Mouse (Mus musculus): Measurements from ENCODE around the gene Slc28a2. TPM values are rescaled to one million over a fixed set of nuclear protein-coding genes. Genes with fewer than 3 reads are reported as not detected.
A peak's percentile ranks its signal among the peaks of the same experiment; 100 is the strongest.
"Not testable (repeated sequence)": the region's sequence is repeated elsewhere in the genome, so short reads cannot be mapped to it uniquely, and the experiment has no call there.

The Slc28a2 gene
- total RNA-seq, 2 experiments from 2014 or later = 19.7 to 26.3 TPM

DNA sequence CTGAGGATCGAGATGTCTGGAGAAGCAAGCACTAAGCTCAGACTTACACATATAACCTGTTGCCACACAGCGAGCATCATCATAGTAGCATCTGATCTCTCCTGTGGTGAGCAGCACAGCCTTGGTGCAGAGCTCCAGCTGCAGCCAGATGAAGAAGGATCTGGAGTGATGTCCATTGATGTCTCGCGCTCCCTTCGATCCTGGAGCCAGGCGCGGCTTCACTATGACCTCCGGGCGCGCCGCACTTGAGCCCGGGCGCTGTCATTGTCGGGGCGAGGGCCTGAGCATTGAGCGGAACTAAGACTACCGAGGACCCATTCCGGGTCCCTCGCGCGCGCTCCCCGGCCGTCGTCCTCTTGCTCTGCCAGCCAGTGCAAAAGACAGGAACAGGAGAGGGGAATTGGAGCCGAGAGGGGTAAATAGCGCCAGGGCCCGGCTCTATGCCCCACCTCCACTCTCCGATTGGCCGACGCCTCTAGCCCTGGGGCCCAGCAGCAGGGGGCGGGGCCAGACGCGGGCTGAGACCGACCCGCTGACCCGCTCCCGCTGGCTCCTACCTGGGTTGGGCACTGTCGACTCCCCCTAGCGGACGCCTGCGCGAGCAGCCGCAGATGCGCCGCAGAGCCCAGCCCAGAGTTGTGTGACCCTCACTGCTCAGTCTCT, 41.2 kb downstream of the Slc28a2 start:
- peak; percentile 92 to 97 for DNase-seq

- DNase-seq = no peak
Measured at GRCm38 (mm10) chr2:122469221-122469620, 42.9 kb downstream of the Slc28a2 start.

DNA sequence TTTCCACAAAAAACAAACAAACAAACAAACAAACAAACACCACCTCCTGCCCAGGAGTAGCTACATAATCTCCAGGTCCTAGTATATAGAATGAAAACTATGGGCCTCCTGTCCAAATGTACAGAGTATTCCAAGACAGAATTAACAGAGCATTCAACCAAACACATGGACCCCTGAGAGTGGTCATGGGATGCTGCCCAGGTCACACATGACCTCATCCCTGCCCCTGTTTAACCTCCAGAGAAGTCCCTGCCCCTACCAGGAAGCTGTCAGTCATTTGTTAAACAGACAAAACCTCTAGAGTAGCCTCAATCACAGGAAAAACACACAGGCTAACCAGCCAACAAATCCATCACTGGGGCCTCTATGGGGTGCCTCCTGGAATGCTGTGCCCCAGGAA, 50.3 kb downstream of the Slc28a2 start:
- no peak for DNase-seq

GRCm38 (mm10) chr2:122483787-122484186, 57.5 kb downstream of the Slc28a2 start:
- not testable (repeated sequence) for DNase-seq

DNA sequence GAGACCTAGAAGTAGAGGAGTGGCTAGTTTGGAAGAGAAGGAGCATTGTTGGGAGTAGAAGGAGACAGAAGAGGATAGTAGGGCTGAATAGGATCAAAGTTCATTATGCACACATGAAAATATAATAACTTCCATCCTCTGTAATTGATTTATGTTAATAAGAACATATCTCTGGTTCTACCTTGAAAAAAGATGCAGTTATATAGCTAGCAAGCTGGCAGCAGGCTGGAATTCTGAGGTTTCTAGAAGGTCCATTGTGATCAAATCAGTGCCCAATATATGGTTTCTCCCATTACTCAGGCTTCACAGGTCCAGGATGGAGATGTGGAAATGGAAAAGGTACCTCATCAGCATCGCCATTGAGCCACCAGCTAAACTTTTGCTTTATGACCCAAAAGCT, 58.4 kb downstream of the Slc28a2 start, which contains the start of gene Gm14085:
TSS of gene Gm14085 (plus strand) at position 301 of the 400 bp plus-strand sequence.
- DNase-seq = no peak

DNA sequence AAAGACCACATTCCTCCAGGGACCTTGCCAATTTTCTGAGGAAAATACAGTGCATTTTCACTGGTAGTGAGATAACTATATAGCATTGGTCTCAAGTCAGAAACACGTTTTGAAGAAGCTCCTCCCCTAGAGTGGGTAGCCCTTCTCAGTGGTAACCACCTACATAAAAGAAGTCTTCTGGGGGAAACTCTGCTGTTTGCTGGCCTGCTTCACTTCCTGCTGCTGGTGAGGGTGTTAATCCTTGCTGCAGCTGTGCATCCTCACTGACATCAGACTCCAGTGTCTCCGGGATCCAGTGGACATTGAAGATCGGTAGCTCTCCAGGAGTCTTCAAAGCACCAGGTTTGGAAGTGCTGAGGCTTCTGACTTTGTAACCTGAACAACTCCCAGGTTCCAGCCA, 59.4 kb downstream of the Slc28a2 start:
- not testable (repeated sequence) for DNase-seq

DNA sequence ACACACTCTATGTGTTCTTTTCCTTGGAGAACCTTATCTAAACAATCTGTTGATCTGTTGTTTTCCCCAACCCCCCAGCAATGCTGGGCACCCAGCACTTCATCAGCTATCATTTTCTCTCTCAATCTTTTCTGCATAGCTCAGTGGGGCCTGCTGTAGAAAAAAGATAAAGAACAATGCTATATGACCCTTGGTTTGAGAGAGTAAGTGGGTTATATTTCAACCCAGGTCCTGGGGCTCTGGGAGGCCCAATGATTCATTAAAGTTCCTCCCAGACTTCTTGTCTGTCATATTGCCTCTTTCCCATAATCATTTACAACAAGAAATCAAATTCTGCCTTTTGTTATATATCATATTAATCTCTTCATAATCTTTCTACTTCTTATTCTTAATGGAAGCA, 59.8 kb downstream of the Slc28a2 start:
- not testable (repeated sequence) for DNase-seq

DNA sequence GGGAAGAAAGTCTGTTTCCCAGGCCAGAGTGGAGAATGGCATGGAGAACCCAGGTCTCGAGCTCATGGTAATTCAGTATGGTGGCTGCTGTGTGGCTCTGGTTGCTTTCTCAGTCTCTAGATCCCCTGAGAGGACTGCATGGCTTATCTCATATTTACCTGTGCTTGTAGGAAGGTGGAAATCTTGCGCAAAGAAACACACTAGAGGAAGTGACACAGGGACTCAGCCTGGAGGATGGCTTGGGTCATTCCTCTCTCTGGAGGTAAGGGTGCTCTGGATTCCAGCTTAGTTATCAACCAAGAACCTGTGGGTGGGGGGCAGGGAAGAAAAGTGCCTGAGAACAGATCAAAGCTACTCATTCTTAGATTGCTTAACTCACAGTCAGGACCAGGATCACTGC, 60.4 kb downstream of the Slc28a2 start:
- DNase-seq = no peak

Other genes with a start within 250 kb of the Slc28a2 start
- gene Patl2, start 240.3 kb upstream of the Slc28a2 start, total RNA-seq (2021) = not detected
- not detected for gene Terb2, start 240.2 kb upstream of the Slc28a2 start, total RNA-seq (2021)
- gene Sord, start 191.7 kb upstream of the Slc28a2 start, total RNA-seq (2021) = 100 to 1,000 TPM; 206 to 214 TPM
- gene Duox2, start 128.0 kb upstream of the Slc28a2 start, total RNA-seq (2021) = under 1 TPM; 0.27 to 0.44 TPM
- under 1 TPM in 1 of 2 experiments, not detected in 1; 0.18 TPM for gene Duoxa2, start 127.6 kb upstream of the Slc28a2 start, total RNA-seq (2021)
- under 1 TPM in 1 of 2 experiments, not detected in 1; 0.25 TPM for gene Duoxa1, start 112.7 kb upstream of the Slc28a2 start, total RNA-seq (2021)
- under 1 TPM; 0.17 to 0.28 TPM for gene Duox1, start 110.8 kb upstream of the Slc28a2 start, total RNA-seq (2021)
- 1 to 10 TPM; 5.1 to 5.3 TPM for gene Shf, start 57.3 kb upstream of the Slc28a2 start, total RNA-seq (2021)
- under 1 TPM; 0.72 TPM for gene Gm14085, start 58.5 kb downstream of the Slc28a2 start, total RNA-seq (2021)
- 1 to 10 TPM; 3.1 to 3.2 TPM for gene Gatm, start 184.8 kb downstream of the Slc28a2 start, total RNA-seq (2021)
- gene AA467197, start 210.5 kb downstream of the Slc28a2 start, total RNA-seq (2021) = under 1 TPM; 0.41 to 0.60 TPM

All from heart, adult 18-20 months (tissue).